Mouse (Mus musculus): ENCODE measurements at regions not wholly inside any gene's neighbourhood (a gene's known extent, or its start where the extent isn't known, plus 50 kb on each side); places are given as distances from the start of the nearest gene placed in this dataset.

DNA sequence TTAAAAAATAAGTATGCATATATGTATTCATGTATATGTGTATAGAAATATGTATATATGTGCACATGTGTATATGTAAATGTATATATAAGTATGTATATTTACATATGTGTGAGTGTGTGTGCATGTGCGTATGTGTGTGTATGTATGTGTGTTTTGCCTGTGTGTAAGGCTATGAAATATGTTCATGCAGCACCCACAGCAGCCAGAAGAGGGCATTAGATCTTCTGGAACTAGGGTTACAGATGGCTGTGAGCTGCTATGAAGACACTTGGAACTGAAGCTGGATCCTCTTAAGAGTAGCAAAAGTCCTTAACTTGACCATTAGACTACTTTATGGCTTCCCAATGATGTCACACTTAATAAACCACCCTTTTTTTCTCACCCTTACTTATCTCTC lies 166.2 kb upstream of the Nampt start:
- DNase-seq, result peak in 1 of 2 experiments; percentile 16

DNA sequence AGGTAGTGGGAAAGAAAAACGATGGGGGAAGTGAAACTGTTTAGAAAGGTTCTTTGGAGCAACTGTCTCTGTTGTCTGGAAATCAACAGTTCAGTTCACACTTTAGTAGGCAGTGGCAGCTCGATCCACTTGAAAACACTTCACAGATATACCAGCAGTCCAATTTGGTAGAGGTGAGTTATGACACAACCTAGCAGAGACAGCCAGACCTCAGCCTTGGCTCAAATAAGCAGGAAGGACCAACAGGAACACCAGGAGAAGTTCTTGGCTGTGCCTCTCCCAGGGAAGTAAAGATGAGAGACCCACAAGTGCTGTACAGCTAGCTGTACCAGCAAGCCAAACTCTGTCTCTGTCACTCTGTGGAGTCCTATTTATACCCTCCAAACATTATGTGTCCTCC lies 163.2 kb upstream of the Nampt start:
- DNase-seq, result no peak

DNA sequence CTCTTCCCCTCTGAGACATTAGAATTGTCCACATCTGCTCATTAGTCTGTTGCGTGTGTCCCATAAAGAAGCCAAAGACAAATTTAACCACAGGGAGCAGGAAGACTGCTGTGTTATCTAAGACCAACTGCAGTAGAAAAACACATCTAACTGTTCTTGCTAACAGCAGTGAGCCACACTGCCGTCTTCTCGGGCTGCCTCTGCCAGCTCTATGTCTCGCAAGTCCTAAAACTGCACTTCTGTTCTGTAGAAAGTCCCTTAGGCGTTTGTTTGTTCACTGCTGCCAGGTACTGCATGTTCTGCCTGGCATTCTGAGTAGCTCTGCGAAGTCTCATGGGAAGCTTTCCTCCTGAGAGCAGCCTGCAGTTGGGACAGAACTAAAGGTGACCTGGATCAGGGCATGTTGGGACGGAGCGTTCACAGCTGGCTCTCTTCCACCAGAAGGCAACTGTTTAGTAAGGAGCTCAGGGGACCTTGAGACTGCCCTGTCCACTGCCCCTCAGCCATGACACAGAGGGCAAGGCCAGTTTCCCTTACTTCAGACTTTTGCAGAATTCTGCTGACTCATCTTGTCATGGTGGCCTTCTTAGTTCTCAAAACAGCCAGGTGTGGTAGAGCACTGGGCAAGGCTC lies 157.4 kb upstream of the Nampt start:
- peak in 1 of 2 experiments; percentile 4 for DNase-seq

DNA sequence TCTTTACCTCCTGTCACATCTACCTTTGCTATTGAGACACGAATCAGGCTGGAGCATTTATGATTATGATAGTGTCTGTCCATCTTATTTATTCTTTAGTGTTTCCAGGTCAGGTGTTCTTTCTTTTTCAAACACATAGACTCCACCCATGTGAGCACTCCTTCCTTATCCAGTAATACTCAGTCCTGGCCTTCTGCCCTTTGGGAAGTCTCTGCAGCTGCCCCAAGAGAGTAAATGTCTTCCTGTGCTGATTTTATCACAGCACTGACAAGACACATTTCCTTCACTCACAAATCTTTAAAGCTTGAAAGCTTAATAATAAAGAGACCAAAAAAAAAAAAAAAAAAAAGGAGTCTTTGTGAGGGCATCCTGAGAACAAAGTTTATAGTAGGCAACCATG lies 153.3 kb upstream of the Nampt start:
- no peak for DNase-seq

DNA sequence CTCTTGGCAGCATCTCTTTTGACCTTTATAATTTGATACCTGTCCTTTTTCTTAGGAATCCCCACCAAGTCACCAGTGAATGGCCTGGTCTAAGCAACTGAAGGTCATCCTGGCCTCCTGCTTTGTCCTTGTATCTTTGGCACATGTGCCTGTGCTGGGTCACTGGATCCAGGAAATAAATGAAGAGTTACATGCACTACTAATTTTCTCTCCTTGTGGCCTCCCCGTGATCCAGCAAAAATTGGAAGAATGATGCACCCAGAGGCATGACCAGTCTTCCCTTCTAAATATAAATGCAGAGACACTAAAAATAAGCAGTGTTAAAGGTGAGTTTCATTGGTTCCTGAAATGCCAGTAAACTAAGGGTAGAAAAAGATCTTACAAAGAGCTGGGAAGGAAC lies 141.4 kb upstream of the Nampt start:
- DNase-seq, result no peak

DNA sequence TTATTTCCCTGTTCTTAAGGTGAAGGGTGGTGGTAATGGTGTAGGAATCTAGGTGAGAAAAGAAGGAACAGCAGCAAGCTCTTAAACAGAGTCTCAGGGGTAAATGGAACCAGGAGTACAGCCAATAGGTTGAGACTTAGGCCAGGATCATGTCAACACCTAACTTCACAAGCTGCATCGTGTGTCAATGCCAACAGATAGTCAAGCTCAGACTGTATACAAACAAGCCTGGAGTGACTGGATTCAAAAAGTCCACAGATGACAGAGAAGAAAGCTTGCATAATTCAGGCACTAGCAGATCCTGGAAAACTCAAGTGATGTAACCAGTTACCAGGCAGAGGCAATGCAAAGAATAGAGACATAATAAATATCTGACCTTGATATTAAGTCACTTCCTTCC lies 140.6 kb upstream of the Nampt start:
- DNase-seq, result no peak

DNA sequence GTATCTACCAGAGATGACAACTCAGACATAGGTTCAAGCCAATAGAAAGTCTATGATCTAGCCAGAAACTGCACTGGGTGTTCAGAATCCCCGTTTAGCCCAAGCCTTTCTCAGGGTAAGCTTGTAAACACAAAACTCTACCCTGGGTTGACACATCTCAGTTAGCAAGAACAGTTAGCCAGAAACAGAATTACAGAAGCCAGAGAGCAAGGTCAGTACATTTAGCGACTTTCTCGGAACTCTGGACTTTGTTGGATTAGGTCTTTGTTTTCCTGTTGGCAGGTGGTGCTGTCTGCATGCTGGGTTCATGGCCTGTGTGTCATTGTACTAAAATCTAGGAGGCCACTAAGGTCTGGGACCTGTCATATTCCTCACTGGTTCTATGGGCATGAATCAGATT lies 137.4 kb upstream of the Nampt start:
- DNase-seq, result no peak

DNA sequence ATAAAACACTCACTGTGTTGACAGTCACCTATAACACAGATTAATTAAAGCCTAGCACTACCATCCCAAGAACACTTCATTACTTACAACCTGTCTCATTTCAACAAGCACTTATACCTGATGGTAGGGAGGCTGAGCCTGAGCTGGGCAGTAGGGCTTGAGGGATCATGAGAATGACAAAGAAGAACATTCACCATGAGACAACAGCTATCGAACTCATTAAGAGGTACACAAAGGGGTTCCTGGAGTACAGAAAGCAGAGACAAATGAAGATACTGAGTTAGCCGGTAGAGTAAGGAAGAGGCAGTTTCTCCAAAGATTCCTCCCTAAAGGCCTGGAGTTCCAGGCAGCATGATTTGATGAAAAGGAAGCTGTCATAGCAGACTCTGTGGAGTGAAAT lies 136.0 kb upstream of the Nampt start:
- DNase-seq, result no peak

DNA sequence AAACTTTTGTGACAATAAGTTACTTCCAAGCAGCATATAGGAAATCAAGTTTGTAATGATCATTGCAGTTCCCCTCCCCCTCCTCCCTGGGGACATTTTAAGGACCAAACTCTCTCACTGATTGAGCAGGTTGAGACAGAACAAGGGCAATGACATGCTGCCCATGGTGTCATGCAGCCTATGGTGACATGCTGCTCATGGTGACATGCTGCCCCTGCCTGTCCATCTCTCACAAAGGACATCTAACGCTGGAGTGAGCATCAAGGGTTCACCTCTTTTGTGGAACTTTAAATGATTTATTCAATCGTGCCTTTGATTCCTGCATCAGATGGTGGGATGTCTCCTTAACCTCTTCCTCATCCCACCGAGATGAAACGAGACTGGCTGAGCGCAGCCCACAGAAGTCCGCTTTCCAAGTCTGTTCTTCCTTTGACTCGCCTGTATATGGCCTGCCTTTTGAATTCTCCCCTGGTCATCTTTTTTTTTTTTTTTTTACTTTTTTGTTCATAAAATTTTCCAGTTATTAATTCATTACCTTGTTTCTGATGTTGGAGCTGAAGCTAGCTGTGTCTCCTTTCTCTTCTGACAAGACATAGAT lies 133.5 kb upstream of the Nampt start:
- no peak for DNase-seq

DNA sequence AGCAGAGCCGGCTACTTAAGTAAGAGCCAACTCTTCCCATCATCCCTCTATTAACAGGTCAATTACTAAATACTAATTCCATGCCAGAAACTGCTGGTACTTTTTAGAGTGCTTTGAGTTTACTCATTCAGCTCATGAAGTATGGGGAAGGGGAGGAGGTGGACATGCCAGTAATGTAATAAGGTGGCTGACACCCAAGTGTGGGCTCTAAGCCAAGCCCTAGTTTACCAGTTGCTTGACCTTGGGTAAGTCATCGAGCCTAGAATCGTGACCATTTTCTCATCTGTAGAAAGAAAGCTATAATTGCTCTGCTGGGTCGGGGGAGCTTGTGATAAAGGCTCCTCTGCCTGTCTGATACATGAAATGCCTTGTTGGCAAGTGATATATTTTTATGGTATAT lies 130.0 kb upstream of the Nampt start:
- peak in 1 of 2 experiments; percentile 13 for DNase-seq

DNA sequence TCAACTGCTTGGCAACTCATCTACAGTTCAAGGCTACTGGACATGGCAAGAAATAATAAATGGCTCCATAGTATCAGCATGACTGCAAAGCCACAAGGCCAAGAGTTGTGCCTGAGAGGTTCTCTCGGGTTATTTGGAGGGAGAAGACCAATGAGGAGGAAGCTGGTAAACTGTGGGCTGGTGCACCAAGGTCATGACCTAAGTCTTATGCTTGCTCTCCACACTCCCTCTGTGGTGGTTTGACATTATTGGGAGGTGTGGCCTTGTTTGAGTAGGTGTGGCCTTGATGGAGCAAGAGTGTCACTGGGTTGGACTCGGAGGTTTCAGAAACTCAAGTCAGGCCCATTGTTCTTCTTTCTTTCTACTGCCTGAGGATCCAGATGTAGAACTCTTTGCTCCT lies 129.2 kb upstream of the Nampt start:
- DNase-seq, result no peak

DNA sequence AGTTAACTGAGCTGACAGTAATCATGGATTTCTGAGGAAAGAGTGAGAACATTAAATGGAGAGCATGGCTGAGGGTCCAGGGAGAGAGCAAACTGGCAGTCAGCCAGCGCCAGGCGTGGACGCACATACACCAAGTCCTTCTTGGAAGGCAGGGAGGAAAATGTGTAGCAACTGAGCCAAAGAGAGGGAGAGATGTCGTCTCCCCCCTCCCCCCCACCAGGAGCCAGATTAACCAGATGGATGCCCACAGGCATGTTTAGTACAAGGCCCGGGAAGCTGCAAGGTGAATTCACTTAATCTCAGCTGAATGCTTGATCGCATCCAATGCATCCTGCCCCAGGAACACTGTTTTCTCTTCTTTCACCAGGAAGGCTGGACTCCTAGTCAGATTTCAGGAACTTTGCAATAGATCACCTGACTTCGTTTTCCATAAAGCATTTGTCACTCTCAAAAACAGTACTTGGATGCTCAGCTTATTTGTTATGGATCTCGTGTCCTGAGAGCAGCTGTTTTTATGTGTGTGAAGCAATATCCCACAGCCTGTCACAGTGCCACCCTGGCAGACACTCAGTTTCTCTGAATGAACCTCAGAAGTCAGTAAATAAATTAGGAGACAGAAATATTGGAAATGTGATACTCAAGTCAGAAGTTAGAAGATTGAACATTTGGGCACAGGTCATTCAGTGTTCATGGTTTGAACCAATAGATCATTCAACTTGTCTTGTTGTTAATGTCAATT lies 127.1 kb upstream of the Nampt start:
- DNase-seq, result peak; percentile 65 to 72

DNA sequence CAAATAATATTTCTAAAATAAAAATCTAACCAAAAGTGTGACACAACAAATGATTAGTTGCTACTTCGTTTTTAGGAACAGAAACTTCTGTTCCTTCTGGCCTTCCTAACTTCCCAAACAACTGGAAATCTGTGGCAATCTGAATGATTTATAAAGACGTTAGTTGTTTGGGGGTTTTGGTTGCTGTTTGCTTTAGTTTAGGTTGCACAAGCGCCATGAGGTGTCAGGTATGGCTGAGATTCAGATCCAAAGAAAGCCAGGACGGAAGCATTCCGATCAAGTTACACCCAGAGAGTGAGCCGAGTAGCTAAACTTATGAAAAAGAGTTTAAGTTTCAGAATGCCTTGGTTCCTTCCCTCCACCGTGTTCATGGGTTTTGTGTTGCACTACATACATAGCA lies 126.4 kb upstream of the Nampt start:
- no peak for DNase-seq

DNA sequence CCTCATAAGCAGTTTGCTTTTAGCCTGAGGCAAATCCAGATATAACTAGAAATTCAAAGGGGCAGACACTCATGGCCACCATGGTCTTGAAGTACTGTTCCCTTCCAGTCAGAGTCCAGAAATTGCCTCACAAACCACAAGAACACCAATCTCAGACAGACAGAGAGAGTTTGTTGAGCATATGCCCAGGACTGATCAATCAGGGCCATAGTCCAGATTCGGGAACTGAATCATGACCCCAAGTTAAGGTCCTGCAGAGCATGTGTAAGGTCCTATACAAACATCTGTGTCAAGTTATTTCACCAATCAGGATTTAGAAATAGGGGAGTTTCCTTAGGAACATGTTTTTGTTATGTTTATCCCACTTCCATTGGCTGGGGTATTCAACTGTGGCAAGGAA lies 125.7 kb upstream of the Nampt start:
- no peak for DNase-seq

DNA sequence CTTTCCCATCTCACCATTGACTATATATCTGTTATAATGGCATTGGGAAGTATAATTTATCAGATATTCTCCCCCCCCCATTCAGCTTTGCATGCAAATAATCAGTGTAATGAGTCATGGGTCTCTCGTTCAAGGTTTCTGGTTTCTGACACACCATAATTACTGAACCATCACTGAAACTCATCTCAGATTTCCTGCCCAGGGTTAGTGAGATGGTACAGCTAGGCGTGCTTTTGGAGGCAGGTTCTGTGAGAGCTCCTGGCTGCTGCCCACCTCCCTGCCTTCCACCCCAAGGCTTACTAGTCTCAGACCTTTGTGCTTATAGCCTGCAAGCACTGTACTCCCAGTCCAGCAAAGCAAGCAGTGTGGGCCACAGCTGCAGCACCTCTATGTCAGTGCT lies 122.5 kb upstream of the Nampt start:
- no peak for DNase-seq

DNA sequence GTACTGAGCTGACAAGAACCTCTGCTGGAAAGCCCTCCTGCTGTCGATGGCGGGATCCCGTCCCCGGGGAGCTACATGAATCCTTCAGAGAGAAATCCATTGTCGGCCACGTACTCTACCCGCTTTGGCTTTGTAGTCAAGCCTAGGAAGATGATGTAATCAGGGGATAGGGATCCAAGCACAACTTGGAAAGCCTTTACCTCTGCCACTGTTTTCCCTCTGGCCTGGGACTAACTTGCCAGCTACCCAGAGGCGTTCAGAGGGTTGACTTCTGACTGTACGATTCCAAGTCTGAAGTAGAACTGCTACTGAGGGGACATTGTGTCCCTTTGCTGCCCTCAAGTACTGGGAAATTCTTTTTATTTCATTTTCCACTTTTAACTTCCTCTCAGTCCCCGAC lies 110.2 kb upstream of the Nampt start:
- no peak for DNase-seq

DNA sequence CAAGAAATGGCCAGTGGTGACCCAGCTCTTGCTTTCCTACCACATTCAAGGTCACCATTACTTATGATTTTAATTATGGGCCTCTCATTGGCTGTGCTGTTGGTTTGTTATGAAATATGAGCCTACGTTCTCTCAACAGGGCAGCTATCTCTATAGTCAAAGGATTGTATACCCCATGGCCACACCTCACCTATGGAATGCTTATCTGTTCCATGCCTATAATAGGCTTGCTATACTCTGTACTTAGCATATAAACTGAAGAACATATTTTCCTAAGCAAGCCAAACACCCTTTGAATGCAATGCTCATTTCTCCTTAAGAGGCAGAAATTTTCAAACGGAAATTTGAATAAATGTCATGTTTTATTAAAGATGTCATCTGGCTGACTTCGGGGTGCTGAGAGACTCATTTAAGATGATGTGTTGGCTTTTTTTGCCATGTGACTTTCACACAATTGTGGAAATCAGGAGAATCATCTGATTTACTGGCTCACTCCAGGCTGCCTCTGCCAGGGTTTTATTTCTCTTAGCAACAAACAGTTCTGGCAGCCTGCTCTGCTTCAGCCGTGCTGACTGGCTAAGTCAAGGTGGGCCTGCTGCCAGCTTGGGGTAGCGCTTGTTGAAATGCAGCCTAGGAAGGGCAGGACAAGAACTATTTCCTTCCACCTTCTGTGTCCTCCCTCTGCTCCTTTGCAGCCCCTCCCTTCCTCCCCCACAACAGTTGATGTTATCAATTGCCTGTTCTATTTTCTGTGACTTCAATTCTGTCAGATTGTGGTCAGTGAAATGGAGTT lies 102.0 kb upstream of the Nampt start:
- peak; percentile 96 for DNase-seq

DNA sequence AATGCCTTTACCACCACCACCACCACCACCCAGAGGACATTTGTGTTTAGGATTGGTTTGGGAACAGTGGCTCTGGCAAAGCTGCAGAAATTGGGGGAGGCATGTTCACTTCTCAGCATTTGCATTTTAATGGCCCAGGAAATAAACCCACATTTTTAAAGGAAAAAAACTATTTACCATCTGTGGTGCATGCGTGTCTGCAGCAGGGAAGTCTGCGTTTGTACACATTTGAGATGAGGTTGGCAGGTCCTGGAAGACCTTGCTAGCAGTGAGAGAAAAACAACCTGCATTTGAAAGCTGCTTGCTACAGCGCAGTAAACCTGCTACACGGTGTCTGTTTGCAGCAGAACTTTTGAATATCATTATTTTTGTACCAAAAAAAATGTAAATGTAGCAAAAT lies 100.1 kb upstream of the Nampt start:
- no peak for DNase-seq

DNA sequence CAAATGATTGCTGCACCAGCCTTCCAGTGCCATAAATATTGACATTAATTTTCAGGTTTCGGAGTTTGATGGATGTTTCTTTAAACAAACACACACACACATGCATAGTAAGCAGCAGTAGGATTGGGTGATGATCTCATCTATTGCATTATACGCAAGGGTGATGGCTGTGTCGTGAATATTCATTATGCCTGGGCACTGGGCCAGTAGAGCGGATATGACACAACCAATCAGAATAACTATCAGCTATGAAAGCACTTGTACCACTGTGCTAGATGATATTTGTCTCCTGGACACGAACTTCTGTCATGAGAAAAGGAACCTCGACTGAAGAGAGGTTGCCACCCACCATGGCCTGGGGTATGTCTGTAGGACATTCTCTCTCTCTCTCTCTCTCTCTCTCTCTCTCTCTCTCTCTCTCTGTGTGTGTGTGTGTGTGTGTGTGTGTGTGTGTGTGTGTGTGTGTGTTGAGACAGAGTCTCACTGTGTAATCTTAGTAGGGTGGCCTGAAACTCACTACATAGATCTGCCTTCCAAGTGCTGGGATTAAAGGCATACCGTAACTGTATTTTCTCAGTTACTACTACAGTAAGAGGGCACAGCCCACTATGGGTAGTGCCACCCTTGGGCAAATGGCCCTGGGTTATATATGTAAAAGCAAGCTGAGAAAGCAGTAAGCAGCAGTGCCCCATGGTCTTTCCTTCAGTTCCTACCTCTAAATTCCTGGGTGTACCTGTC lies 94.7 kb upstream of the Nampt start:
- peak in 1 of 2 experiments; percentile 16 for DNase-seq

DNA sequence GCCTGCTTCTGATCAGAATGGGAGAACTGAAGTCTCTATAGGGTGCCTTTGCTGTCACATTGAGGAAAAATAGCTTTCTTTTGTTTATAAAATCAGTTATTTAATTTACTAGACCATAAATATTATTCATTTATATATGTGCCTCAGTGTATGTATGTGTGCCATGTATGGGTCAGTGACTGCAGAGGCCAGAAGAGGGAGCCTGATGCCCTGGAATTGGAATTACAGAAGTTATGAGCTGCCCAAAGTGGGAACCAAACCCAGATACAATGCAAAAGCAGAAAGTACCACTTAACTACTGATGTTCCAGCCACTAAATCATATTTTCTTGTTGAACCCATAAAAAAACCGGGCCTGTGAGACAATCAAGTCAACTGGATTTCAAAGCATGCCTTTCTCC lies 91.8 kb upstream of the Nampt start:
- DNase-seq, result no peak

DNA sequence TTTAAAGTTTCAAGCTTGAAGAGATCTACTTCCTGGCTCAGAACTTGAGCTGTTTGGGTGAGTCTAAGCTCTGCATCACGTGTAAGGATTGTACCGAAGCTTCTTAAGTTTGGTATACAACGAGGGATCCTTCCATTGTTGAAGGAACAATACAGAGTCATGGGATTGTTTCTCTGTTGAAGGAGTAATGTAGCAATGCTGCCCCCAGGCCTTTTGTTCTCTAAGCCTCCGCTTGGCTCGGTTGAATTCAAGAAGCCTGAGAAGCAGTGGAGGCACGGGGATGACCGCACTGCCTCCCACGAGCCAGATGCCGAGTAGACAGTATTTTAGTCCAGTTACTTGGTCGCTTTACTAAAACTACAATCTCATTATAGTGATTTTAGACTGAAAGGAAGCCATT lies 90.9 kb upstream of the Nampt start:
- no peak for DNase-seq

DNA sequence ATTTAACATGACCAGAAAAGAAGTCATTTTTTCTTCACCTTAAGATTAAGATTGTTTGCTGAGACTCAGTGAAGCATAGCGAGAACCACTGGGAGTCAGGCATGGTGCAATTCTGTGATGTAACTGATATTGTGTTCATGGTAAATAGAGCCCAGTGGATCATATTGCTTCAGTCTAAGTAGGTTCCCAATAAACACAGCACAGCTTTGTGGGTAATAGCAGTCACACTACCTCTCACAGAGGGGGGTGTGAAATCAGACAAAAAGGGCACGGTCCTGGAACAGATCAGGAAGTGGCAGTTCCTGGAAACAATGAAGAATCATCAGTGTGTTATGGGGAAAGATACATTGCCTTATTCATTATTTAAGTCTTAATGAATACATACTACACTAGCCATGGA lies 84.1 kb upstream of the Nampt start:
- DNase-seq, result no peak

DNA sequence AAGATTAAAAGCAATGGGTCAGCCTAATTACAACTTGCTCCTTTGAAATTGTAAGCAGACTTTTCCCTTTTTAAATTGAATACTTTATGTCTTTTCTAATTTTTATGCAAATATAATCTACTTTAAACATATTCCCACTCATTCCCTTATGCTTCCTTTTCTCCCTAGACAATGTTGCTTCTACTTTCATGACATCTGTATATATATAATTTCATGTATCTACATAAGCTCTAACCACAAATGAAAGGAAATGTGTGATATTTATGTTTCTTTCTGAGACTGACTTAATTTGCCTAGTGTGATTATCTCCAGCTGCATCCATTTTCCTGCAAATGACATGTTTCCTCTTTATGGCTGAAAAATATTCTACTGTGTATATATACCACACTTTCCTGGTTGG lies 77.9 kb upstream of the Nampt start:
- no peak for DNase-seq
